Mouse (Mus musculus) small intestine, adult 2 months (tissue): ENCODE data around the gene Rasgef1a.

Experiments used
- CTCF ChIP-seq: fragments of 200-500 bp; IDR thresholded peaks from 2 replicates; pipeline ENCODE4 v1.5.1; 2012; ENCODE audit warnings: low read depth, mild to moderate bottlenecking, control low read depth, inconsistent platforms, low read length, moderate library complexity, mixed read lengths; ENCODE audit not compliant: insufficient replicate concordance, insufficient read length; ENCODE audit errors: extremely low read depth
- POLR2A ChIP-seq: fragments of 200-500 bp; IDR thresholded peaks from 2 replicates; pipeline ENCODE4 v1.6.1; 2012; ENCODE audit warnings: low read depth, mild to moderate bottlenecking, control low read depth, inconsistent platforms, low read length, moderate library complexity

- no peak for TF ChIP-seq POLR2A
- TF ChIP-seq CTCF, result no peak
Measured at GRCm38 (mm10) chr6:117963201-117963600, 48.0 kb upstream of the Rasgef1a start.
